Mouse (Mus musculus): ENCODE measurements around the gene Ovol2. TPM values are rescaled to one million over a fixed set of nuclear protein-coding genes. Genes with fewer than 3 reads are reported as not detected.
"Not testable (repeated sequence)": the region's sequence is repeated elsewhere in the genome, so short reads cannot be mapped to it uniquely, and the experiment has no call there.

Gene Ovol2
- polyA plus RNA-seq (2017; shearing (Covaris generic)): not detected

DNA sequence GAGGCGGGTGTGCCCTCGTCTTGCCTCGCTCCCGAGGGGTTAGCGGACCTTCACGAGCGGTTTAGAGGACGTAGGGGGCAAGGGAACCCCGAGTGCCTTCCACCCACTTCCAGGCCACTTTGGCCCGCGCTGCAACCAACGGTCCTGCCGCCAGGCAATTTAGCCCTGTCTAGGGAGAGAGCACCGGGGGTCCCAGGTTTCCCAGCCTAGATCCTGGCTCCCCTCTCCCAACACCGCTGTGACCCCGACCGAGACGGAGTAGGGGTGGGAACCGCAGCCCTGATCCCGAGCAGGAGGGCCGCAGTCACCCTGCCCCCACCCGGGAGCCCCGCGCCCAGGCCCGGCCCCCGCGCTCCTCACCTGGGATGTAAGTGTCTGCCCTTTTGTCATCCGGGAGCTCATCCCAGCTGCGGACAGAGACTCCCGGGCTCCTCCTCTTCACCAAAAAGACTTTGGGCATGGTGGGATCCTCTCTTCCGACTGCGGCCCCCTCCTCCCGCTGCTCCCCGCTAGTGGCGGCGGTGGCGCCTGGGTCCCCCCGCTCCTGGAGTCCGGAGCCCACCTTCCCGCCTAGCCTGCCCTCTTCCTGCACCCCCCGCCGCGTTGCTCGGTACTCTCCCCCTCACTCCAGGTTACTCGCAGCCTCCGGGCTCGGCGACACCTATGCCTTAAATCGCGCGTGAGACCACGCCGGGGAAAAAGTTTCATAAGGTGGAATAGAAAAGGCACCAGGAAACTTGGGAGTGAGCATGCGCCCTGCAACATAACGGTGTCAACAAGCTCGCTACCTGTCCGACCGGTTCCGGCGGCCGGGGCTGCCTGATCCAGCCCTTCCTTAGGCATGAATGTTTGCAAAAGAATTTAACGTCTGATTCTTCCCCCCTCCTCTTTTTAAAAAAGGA lies at the start of gene Ovol2:
Gene Ovol2, minus strand, starts transcription at position 746 of the 902 bp plus-strand sequence.
- no peak for ATAC-seq

DNA sequence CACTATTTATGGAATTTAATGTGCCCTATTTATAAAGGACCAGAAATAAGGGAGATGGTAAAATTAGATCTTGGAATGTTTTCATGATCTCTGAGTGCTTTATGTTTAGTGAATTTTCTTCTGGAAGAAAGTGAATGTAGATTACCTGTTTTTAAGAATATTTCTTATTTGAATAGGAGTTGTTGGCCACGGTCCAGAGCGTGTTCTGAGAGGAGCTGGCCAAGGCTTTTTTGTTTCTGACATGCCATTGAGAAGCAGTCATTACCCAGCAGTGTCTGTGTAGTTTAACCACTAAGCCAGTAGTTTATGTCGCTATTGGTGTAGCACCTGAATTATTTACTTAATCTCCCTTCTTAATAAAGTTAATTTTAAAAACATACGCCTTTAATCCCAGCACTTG lies 49.8 kb upstream of the Ovol2 start:
- ATAC-seq: no peak

GRCm38 (mm10) chr2:144381293-144381692 lies 49.3 kb upstream of the Ovol2 start:
- no peak for ATAC-seq

DNA sequence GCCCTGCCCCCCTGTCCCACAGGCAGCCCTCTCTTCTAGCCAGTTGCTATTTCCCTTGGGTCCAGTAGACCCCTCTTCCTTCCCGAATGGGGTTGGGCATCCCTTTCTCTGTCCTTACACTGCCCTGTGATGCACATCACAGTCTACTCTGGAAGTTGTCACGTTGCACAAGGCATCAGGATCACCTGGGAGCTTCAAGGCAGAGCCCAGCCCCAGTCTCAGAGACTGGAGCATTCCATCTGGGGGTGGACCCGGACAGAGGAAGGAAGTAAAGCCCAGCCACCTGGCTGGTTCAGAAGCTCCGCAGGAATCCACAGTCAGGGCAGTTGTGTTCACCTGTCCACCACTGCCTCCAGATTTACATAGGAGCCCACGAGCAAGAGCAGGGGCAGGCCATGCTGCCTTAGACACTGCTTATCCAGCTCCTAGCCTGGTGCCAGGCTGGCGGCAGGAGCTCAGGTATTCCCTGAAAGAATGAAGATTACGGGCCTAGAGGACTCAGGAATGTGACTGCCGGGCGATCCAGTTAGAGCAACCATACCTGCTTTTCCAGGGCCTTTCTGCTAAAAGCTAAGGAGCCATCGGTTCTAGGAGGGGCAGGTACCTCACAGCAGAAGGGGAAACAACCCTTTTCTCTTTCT lies 43.2 kb upstream of the Ovol2 start:
- ATAC-seq: no peak

DNA sequence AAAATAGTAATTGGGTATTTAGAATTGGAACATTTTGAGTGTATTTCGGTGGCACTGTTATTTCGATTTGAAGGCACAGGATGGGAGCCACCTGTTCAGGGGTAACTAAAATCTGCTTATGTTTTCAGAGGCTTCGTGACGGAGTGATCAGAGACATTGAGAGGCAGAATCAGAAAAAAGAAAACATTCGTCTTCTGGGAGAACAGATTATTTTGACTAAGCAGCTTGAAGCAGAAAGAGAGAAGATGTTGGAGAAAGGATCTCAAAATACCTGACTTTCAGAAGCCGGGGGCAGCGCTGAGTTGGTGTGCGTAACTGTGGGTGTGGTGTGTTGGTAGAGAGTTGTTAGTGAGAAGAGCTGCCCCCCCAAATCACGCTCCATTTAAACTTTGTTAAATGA lies 41.1 kb upstream of the Ovol2 start:
- no peak for ATAC-seq

GRCm38 (mm10) chr2:144371566-144371965 lies 39.6 kb upstream of the Ovol2 start:
- ATAC-seq: no peak

GRCm38 (mm10) chr2:144369511-144369910 lies 37.6 kb upstream of the Ovol2 start:
- ATAC-seq: peak; percentile 15

- peak; percentile 73 for ATAC-seq
Observed at GRCm38 (mm10) chr2:144369020-144369421, 37.1 kb upstream of the Ovol2 start.

DNA sequence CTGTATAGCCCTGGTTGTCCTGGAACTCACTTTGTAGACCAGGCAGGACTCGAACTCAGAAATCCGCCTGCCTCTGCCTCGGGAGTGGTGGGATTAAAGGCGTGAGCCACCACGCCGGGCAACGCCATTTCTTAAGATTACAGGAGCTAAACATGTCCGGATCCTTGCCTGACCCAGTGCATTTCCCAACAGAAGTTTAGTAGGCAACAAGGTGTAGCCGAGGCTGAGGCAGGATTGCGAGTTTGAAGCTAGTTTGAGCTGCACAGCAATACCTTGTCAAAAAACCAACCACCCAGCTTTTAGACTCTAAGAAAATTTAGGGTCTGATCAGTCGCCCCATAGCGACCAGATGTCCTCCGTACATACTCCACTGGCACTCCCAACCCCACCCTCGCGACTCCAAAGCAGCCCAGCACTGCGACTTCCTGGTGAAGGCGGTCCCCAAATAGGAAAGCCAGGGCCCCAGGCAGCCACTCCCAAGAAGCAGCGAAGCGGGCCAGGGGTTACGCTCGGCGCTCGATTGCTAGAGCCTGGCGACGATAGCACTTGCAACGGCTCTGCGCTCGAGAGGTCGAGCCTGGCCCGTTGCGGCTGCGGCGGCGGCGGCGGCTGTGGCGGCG lies 36.6 kb upstream of the Ovol2 start, which contains the start of the genes Kat14 and Pet117:
Gene Kat14, plus strand, starts transcription at position 584 of the 620 bp plus-strand sequence.
Gene Pet117, plus strand, starts transcription at position 597 of the 620 bp plus-strand sequence.
- ATAC-seq: peak; percentile 91

- no peak for ATAC-seq
Observed at GRCm38 (mm10) chr2:144352843-144353242, 20.9 kb upstream of the Ovol2 start.

DNA sequence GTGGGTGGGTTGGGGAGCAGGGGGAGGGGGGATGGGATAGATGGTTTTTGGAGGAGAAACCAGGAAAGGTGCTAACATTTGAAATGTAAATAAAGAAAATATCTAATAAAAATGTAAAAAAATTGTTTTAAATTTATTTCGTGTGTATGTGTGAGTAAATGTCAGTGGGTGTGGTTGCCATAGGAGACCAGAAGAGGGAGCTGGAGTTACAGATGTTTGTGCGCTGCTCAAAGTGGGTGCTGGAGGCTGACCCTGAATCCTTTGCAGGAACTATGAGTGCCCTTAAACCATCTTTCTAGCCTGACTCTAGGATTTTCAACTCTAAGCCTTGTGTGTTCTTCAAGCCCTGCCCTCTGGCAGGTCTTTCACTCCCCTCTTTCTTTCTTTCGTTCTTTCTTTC lies 16.6 kb upstream of the Ovol2 start:
- no peak for ATAC-seq

DNA sequence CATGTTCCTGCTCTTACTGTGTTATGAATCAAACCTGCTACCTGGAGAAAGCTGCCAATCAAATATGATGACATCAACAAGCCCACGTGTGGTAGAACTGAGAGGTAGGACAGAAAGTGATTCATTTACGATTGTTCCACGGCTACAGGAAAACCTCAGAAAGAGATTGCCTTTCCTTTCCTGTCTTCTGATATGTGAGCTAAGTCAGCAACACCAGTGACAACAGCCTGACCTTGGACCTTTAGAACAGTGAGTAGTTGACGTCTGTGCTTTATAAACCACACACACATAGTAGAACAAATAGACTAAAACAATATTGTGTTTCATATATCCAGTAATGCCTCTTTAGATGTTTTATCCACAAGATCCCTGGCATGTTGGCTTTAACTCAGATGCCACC lies 11.2 kb upstream of the Ovol2 start:
- no peak for ATAC-seq

DNA sequence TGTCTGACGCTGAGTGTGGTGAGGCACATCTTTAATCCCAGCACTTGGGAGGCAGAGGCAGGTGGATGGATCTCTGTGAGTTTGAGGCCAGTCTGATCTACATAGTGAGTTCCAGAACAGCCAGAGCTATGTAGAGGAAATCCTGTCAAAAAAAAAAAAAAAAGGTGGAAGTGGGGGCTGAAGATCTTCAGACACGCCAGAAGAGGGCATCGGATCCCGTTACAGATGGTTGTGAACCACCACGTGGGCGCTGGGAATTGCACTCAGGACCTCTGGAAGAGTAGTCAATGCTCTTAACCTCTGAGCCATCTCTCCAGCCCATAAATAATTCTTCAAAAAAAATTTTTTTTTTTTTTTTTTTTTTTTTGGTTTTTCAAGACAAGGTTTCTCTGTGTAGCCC lies 6.2 kb upstream of the Ovol2 start:
- not testable (repeated sequence) for ATAC-seq

GRCm38 (mm10) chr2:144337701-144338100 lies 5.8 kb upstream of the Ovol2 start:
- no peak for ATAC-seq

GRCm38 (mm10) chr2:144337230-144337629 lies 5.3 kb upstream of the Ovol2 start:
- no peak for ATAC-seq

GRCm38 (mm10) chr2:144333138-144333842 lies 1.3 kb upstream of the Ovol2 start:
- ATAC-seq: no peak

DNA sequence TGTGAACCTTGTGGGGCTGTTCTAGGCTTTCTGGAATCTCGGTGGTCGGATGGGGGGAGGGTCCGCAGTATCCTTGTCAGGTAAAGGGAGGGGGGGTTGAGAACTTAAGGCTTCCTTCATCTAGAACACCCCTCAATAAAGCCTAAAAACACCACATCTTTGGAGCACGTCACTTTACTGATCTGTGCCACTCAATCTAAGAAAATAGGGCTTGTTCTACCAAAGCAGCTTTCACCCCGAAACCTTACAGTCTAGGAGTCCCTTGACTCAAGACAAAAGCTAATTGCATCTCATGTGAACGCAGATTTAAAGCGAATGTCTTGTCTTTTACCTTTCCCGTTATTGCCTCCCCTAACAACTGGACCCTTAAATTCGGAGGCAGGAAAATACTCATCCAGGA lies 540 bp upstream of the Ovol2 start:
- no peak for ATAC-seq

GRCm38 (mm10) chr2:144330960-144331371 lies 980 bp downstream of the Ovol2 start:
- ATAC-seq: no peak

DNA sequence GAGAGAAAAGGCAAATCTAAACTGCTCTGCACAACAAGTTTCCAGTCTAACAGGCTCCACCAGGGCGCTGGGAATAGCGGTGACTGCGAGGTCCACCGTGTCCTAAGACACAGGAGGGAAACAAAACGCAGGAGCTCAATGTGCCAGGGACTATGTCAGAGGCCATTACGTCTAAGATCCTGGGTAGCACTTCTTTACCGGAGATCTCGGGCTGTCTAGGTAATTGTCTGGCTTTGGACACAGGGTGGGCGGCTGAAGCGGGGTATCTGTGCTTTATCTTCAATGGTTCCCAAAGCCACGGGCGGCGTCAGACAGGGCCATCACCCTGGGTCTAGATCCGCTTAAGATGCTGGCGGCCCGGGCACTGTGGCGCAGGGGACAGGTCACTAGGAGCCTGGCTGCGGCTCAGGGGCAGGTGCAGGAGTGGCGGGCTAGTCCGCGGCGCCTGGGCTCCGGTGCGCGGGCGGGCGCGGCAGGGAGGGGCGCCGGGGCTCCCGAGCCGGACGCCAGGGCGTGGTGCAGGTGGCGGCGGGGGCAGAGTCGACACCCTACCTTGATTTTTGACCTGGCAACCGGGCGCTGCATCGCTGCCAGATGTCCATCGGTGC lies 1.5 kb downstream of the Ovol2 start:
- ATAC-seq: no peak

DNA sequence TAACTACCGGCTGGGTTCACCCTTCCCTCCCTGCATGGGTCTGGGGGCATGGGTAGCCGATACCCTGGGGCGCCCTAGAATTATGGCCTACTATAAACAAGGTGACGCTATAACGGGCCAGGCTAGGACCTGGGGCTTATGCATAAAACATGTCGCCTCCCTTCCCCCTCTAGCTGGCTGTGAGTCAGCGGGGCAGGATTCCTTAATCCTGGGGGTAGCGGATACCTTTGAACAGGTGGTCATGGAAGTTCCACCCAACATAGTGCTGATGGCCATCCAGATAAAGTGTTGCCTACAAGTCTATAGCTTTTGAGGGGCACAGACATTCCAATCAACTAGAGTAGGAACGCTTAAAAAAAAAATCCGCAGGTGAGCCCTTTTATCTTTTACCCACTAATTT lies 2.0 kb downstream of the Ovol2 start:
- no peak for ATAC-seq

DNA sequence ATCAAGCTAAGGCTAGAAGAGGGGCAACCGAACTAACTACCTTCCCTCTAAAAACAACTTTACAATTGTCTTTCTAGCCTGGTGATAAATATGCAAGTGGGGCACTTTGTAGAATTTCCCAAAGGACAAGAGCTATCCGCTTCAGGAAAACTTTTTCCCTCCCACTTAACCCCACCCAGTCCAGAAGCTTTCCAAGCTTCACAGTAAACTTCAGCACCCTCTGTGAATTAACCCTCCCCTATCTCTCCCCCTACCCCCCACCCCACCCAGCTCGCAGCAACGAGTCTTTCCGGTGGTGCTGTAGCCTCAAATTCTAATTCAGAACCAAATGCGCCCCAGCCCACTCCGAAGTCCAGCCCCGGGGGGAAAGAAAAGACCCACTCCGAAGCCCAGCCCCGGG lies 2.5 kb downstream of the Ovol2 start:
- ATAC-seq: no peak

GRCm38 (mm10) chr2:144324218-144324617 lies 7.7 kb downstream of the Ovol2 start:
- ATAC-seq: no peak

Data from inflammation-experienced regulatory T-cells, adult 6 months (primary cell).